Mouse (Mus musculus): Measurements from ENCODE around the gene Nup214.
"Not testable (repeated sequence)": the region's sequence is repeated elsewhere in the genome, so short reads cannot be mapped to it uniquely, and the experiment has no call there.

The Nup214 gene

GRCm38 (mm10) chr2:31964191-31964590 is 10.0 kb upstream of the Nup214 start:
- DNase-seq = no peak

- DNase-seq = peak; percentile 76 to 88
Observed at GRCm38 (mm10) chr2:31965110-31965509, 9.1 kb upstream of the Nup214 start.

GRCm38 (mm10) chr2:31966801-31967200 is 7.4 kb upstream of the Nup214 start:
- no peak for DNase-seq

- DNase-seq = peak; percentile 44 to 86
Observed at GRCm38 (mm10) chr2:31972589-31972988, 1.6 kb upstream of the Nup214 start.

GRCm38 (mm10) chr2:31974809-31975371 is 654 bp downstream of the Nup214 start:
- no peak for DNase-seq

- DNase-seq = no peak
Observed at GRCm38 (mm10) chr2:31987774-31988173, 13.5 kb downstream of the Nup214 start.

DNA sequence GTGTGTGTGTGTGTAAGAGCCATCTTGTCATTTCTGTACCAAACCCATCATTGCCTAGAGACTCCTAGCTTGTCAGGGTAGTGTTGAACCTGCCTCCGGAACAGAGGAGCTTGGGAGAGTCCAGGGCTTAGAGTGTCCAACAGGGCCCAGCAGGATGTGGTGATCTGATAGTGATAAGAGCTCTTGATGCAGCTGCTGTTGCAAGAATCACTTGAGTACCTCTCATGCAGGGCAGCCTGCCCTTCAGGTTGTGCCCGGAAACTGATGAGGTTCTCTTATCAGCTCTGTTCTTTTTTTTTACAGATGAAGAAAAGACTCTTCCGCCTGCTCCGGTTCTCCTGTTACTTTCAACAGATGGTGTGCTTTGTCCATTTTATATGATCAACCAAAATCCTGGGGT is 16.7 kb downstream of the Nup214 start:
- no peak for DNase-seq

DNA sequence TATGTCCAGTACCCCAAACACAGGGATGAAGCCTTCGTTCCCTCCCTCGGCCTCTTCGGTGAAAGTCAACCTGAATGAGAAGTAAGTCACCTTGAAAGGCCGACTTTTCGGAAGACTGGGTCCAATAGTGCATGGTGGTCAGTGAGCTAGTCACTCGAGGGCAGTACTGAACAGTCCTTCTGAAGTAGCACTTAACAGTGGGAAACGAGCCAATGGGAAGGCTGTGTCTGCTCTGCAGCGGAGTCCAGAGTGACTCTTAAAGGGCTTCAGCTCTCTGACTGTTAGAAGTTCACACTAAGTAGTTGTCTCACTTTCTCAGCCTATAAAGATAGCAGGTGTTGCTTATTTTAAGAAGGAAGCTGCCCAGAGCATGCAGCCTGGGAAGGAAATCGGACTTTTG is 20.7 kb downstream of the Nup214 start:
- no peak for DNase-seq

DNA sequence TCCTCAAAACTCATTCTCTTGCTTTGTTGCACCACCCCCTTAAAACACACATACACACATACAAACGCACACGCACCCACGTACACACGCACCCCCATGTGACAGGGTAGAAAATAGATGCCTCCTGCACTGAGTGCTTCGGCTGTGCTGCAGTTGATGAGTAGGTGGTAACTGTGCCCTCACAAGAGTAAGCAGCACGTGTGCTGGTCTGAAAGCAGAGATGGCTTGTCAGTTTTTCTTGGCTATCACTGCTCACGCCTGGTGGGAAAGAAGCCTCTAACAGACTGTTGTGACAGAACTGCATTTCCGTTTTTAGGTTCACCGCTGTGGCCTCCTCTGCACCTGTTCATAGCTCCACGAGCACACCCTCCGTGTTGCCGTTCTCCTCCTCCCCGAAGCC is 21.8 kb downstream of the Nup214 start:
- no peak for DNase-seq

- no peak for DNase-seq
Observed at GRCm38 (mm10) chr2:31997539-31997938, 23.3 kb downstream of the Nup214 start.

GRCm38 (mm10) chr2:31998443-31998842 is 24.2 kb downstream of the Nup214 start:
- DNase-seq = peak in 1 of 2 experiments; percentile 25

DNA sequence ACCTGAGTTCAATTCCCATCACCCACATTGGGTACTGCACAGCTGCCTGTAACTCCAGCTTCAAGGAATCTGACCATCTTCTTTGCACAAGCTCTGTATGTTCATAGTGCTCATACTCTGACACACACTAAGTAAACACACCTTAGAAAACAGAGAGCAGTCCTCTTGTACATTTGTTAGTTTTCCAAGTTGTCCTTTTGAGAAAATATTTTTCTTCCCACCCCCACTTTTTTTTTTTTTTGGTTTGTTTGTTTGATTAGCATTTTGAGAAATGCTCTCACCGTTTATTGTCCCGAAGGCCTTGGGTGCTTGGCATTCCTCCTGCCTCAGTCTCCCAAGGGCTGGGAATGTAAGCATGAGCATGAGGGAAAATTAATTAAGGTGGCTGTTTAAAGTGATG is 34.1 kb downstream of the Nup214 start:
- DNase-seq = no peak

- DNase-seq = no peak
Observed at GRCm38 (mm10) chr2:32008716-32009115, 34.5 kb downstream of the Nup214 start.

DNA sequence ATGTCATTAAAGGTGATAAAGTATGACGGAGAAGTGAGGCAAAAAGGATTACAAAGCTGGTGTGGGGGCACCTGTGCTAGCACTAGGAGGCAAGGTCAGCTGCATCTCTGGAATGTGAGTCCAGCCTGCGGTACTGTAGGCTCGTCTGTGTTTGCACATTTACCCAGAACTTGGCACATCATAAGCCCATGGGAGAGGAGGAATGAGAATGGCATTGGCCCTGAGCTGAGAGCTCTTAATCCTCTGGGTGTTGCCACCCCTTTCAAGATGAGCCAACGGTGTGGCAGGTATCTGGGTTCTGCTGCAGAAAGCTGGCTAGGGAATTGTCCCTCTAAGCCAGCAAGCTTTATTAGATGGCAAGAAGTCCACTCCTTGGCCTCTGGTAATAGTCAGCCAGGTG is 45.5 kb downstream of the Nup214 start:
- peak; percentile 25 to 57 for DNase-seq

DNA sequence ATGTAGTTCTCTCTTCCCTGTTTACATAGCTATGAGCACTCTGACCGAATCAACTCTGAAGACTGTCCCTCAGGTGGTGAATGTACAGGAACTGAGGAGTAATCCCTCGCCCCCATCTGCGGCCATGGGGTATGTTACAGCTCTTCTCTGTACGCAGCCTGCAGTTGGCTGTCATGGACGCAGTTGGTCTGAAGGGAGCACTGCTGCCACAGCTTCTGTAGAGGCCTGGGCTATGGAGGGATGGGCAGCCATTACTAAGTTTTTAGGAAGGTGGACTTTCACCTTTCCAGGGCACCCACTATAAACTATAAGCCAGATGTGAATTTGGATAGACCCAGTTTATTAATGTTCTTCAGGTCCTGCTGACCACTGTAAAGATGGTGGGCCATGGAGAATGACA is 46.0 kb downstream of the Nup214 start:
- DNase-seq = no peak

DNA sequence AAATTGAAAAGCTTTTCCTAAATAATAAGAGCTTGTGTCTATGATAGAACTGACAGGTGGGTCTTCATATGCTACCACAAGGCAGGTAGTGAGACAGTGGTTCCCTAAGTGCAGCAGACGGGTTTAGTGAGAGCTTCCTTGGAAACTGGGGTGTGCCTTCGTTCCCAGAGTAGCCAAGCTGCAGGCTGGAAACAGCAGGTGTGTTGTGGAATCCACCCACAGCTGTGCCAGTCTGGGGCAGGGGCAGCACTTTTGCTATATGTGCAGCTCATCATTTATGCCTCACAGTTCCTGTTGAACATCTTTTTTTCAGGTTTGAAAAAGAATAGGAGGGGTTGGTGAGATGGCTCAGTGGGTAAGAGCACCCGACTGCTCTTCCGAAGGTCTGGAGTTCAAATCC is 50.1 kb downstream of the Nup214 start:
- DNase-seq = no peak

GRCm38 (mm10) chr2:32029636-32030035 is 55.4 kb downstream of the Nup214 start:
- DNase-seq = no peak

GRCm38 (mm10) chr2:32033436-32033835 is 59.2 kb downstream of the Nup214 start:
- DNase-seq = no peak

GRCm38 (mm10) chr2:32034206-32034605 is 60.0 kb downstream of the Nup214 start:
- no peak for DNase-seq

GRCm38 (mm10) chr2:32037279-32037858 is 63.1 kb downstream of the Nup214 start:
- DNase-seq = no peak

GRCm38 (mm10) chr2:32038661-32039081 is 64.4 kb downstream of the Nup214 start:
- no peak for DNase-seq

DNA sequence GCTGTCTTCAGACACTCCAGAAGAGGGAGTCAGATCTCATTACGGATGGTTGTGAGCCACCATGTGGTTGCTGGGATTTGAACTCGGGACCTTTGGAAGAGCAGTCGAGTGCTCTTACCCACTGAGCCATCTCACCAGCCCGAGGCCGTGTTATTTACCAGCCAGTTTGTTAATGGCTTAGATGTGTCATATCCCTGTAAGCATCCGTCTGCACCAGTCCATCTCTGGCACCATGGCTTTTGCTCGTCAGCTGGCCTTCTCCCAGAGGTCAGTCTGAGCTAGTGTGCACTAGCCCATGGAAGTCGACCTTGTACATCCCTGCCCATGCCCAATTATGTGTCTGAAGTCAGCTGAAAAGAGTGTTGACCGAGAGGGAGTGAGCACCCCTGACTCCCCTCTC is 66.4 kb downstream of the Nup214 start:
- DNase-seq = not testable (repeated sequence)

DNA sequence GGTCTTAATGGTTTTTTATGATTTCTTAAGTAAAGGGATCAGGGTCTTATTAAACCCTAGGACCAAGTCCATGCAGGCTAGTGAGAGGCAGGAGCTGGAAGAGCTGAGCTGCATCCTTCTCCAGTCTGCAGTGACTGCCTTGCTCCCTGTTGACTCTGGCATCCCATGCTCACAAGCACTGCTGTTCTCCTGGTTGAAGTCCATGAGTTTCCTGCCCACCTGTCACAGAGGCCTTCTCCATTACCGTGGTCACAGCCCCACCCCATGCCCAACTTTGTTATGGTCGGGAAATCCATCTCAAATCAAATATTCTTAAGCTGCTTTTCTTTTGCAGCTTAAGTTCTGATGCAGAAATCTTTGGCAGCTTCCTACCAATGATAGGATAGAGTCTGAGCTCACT is 66.9 kb downstream of the Nup214 start:
- no peak for DNase-seq

GRCm38 (mm10) chr2:32043836-32044235 is 69.6 kb downstream of the Nup214 start:
- no peak for DNase-seq

GRCm38 (mm10) chr2:32045375-32045774 is 71.1 kb downstream of the Nup214 start:
- no peak for DNase-seq

Data from kidney, postnatal 36 days (tissue).